Mouse (Mus musculus) cortical plate, adult 2 months (tissue): ENCODE data around the gene Csrnp1. TPM values are rescaled to one million over a fixed set of nuclear protein-coding genes. Genes with fewer than 3 reads are reported as not detected.
A peak's percentile ranks its signal among the peaks of the same experiment; 100 is the strongest.

ENCODE experiments used
- H3K27ac ChIP-seq: fragments of 200-500 bp; 2 replicates; pipeline ENCODE4 v1.5.1; 2012; ENCODE audit warnings: low read length, control low read depth, inconsistent platforms; ENCODE audit not compliant: insufficient read depth
- H3K4me1 ChIP-seq: fragments of 200-500 bp; 2 replicates; pipeline ENCODE4 v1.6.1; 2011; ENCODE audit warnings: low read length; ENCODE audit not compliant: control insufficient read depth, insufficient read depth
- H3K4me3 ChIP-seq: fragments of 200-500 bp; 2 replicates; pipeline ENCODE4 v1.5.1; 2011; ENCODE audit warnings: mild to moderate bottlenecking, low read length, control low read depth; ENCODE audit not compliant: insufficient read depth
- CTCF ChIP-seq: fragments of 200-500 bp; IDR thresholded peaks from 2 replicates; pipeline ENCODE4 v1.5.1; 2011; ENCODE audit warnings: mild to moderate bottlenecking, control low read depth, low read length; ENCODE audit not compliant: insufficient read depth; ENCODE audit errors: extremely low read depth
- POLR2A ChIP-seq: fragments of 200-500 bp; IDR thresholded peaks from 2 replicates; pipeline ENCODE4 v1.6.1; 2011; ENCODE audit warnings: mild to moderate bottlenecking, low read length, control low read depth; ENCODE audit not compliant: insufficient read depth; ENCODE audit errors: extremely low read depth
- polyA plus RNA-seq: library from polyadenylated mRNA; depleted of rRNA; stranded (reverse); fragments of >200 nt; gene quantifications from 2 replicates; pipeline ENCODE4 v1.2.3, GENCODE M21; 2012

Csrnp1 gene
- polyA plus RNA-seq, 1 experiment: 21.3 TPM

DNA sequence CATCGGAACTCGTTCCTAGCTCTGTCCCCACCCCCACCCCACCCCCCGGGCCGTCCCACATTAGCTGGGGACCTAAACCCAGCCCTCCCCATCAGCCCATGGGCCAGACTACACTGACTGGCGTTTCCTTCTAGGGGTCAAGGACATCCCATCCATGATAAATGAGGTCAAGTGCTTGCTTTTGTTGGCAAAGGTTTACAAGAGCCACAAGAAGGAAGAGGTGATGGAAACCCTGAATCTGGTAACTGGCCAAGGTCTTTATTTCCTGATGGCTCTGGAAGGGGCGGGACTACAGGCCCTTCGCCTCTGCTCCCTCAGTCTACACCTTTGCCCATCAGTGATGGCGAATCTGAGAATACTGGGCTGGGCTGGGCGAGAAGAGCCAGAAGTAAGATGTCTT lies 25.6 kb downstream of the Csrnp1 start:
- TF ChIP-seq POLR2A (no peak), CTCF (no peak)
- no peaks in the 10 kb centered on the region for H3K4me1 ChIP-seq
- H3K4me3 ChIP-seq: no peak overlapping the region
- H3K27ac ChIP-seq: no peak overlapping the region

DNA sequence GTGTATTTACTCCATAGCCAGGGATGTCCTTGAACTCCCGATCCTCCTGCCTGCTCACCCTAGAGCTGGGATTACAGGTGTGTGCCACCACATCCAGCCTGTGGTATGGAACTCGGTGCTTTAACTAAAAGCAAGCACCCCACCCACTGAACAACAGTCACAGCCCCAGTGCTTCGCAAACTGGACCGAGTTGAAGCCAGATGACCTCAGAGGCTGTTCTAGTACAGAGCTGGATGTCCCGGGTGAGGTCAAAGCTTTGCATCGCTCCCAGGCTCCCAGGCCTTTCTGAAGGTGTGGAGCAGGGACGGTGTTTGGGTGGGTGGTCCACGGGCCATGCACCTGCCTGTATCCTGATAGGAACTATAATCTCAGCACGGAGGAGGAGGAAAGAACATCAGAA lies 33.1 kb downstream of the Csrnp1 start:
- TF ChIP-seq POLR2A: no peak
- no peak for TF ChIP-seq CTCF
- no peak overlapping the region for H3K27ac ChIP-seq
- no peaks in the 10 kb centered on the region for H3K4me1 ChIP-seq
- no peak overlapping the region for H3K4me3 ChIP-seq

DNA sequence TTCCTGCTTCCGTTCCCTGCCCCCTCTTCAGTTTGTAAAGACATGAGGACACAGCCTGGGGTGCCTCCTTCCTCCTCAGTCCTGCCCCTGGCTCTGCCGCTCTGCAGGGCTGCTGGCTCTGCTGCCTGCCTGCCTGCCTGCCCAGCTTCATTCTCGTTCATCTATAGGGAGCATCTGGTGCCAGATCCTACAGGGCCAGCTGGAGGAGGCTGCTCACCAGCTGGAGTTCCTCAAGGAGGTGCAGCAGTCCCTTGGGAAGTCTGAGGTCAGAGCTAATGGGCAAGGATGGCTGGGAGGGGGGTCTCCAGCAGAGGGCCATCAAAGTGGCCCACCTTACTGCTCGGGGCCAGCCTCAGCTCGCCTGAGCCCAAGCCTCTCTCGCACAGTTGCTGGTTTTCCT lies 34.0 kb downstream of the Csrnp1 start:
- no peaks in the 10 kb centered on the region for H3K4me1 ChIP-seq
- H3K4me3 ChIP-seq: no peak overlapping the region
- no peak overlapping the region for H3K27ac ChIP-seq
- TF ChIP-seq CTCF (no peak), POLR2A (no peak)

DNA sequence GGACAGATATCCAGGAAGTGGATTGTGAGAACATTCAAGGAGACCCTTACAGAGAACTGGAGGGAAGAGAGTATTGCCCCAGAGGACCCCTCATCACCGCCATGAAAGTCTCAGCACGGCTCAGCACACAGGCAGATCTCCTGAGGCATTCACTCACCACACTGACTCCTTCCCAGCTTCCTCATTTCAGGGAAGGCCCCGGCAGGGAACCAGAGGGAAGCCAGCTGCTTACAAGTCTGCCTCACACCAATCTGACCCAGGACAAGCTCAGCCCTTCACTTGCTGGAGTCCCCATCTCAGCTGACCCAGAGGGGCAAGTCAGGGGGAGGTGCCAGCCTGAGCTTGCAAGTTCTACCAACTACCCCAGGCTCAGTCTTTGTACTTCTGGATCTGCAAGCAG lies 35.7 kb downstream of the Csrnp1 start:
- TF ChIP-seq CTCF (no peak), POLR2A (no peak)
- Histone ChIP-seq H3K27ac (no peak overlapping the region), H3K4me3 (no peak overlapping the region), H3K4me1 (no peaks in the 10 kb centered on the region)

DNA sequence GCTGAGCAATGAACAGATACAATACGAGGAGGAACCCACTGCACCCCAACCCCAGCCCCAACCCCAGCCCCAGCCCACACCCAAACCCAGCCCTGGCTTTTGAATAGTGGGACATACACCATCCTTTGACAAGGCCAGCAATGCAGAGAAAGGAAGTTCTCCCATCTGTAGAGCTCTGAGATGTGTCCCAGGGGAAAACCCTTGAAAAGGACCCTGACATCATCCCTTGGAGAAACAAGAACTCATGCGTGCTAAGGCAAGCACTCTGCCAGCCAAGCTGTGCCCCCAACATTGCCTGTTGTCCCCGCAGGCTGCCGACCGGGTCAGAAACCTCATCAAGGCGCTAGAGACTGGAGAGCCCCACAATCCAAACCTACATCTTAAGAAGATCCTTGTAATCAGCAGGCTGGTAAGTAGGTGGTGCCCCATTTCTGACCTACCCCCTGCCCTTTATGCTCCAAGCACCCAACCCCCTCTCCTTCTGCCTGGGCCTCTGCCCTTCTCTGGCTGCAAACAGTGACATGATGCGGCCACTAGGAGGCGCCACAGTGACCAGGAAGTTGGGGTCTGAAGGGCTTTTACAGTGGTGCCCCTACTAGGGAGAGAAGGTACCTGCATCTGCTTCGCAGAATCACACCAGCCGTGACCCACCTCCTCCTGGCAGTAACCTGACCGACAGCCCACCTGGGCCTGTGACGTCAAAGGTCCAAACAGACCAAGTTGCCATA lies 39.1 kb downstream of the Csrnp1 start:
- Histone ChIP-seq H3K27ac (no peak overlapping the region), H3K4me1 (no peaks in the 10 kb centered on the region), H3K4me3 (no peak overlapping the region)
- TF ChIP-seq POLR2A: no peak
- TF ChIP-seq CTCF: 0 out of 2 replicates have a peak, but pooled peaks have one; percentile 26

DNA sequence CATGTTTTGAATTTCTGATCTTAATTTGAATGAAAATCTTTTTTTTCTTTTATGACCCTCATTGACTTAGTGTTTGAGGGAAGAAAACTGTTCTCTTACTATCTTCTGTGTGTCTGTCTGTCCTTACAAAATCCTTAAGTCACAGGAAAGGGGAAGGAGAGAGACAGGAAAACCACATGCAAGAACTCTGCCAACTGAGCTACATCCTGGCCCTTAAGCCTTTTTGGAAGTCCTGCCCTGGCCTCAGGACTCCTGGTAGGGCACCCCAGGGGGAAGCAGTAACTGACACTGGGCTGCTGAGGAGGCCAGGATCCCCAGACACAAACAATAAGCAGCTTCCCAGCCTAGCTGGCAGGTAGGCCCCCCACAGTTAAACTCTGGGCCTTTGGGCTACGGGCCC lies 41.1 kb downstream of the Csrnp1 start:
- H3K27ac ChIP-seq: no peak overlapping the region
- no peak for TF ChIP-seq POLR2A
- no peak for TF ChIP-seq CTCF
- H3K4me1 ChIP-seq: no peaks in the 10 kb centered on the region
- H3K4me3 ChIP-seq: no peak overlapping the region

DNA sequence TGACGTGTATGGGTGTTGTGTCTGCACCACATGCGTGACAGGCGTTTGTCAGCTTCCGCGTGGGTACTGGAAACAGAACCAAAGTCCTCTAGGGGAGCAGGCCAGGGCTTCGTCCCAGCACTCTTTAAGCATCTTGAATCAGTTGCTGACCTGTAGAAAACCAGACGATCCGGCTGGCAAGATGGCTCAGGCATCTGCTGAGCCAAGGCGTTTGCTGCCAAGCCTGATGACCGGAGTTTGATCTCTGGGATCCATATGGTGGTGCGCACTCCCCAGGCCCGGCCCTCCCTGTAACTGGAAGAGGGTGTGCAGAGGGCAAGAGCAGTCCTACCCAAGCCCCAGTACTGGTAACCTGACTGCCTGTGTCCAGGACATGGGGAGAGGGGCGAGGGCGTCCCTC lies 42.6 kb downstream of the Csrnp1 start:
- H3K4me3 ChIP-seq: no peak overlapping the region
- H3K4me1 ChIP-seq: no peaks in the 10 kb centered on the region
- TF ChIP-seq CTCF (no peak), POLR2A (no peak)
- H3K27ac ChIP-seq: no peak overlapping the region

DNA sequence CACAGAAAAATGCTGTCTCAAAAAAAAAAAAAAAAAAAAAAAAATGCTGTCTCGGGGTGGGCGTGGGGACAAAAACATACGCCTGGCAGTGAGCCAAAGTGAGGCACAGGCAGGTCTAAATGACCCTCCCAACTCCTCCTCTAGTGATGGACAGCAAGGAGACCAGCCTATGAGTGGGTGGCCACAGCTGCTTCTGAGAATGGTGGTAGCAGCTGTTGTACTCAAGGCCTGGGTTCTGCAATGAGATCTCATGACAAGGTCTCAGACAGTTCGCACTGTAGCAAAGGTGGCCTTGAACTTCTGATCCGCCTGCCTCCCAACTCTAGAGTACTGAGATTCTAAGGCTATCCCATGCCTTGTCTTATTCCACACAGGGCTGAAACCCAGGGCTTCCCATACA lies 43.1 kb downstream of the Csrnp1 start:
- TF ChIP-seq CTCF (no peak), POLR2A (no peak)

DNA sequence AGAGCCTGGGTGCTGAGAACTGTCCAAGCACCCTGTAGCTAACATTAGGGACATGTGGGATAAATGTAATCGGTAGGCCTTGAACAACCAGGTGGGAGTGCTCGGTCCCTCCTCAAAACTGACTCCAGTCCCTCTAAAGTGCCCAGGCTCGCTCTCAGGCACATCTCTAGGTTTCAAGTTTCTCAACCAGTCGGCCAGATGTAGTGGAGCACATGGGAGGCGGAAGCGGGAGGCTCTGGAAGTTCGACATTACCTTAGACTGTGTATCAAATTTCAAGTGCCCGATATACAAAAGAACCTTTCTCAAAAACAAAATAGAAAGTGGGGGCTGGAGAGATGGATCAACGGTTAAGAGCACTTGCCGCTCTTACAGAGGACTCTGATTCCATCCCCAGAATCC lies 44.8 kb downstream of the Csrnp1 start:
- Histone ChIP-seq H3K4me3 (no peak overlapping the region), H3K4me1 (no peaks in the 10 kb centered on the region), H3K27ac (no peak overlapping the region)
- TF ChIP-seq CTCF (no peak), POLR2A (no peak)

More for the DNA sequence above, 43.1 kb downstream of the Csrnp1 start:
- H3K4me1 ChIP-seq: no peaks in the 10 kb centered on the region
- no peak overlapping the region for H3K27ac ChIP-seq
- H3K4me3 ChIP-seq: no peak overlapping the region

DNA sequence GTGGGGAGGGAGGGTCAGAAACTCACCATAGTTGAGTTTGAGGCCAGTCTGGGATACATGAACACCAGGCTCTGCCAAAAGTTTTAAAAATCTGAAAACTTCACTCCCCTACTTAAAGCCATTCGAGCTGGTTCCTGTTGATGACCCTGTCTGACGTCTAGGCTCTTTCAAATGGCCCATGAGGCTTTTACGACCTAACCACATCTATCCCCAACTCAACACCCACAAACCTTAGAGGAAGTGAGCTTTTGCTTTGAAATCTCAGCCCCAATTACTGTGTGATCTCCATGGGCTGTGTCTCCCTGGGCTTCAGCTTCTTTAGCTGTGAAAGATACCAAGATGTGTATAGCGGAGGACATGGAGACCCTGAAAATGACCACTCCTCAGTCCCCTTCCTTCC lies 46.0 kb downstream of the Csrnp1 start:
- no peak overlapping the region for H3K4me3 ChIP-seq
- H3K4me1 ChIP-seq: no peaks in the 10 kb centered on the region
- TF ChIP-seq CTCF (no peak), POLR2A (no peak)
- no peak overlapping the region for H3K27ac ChIP-seq
